28 mouse cellular contexts compared by ENCODE assay signal in the genomic region with DNA sequence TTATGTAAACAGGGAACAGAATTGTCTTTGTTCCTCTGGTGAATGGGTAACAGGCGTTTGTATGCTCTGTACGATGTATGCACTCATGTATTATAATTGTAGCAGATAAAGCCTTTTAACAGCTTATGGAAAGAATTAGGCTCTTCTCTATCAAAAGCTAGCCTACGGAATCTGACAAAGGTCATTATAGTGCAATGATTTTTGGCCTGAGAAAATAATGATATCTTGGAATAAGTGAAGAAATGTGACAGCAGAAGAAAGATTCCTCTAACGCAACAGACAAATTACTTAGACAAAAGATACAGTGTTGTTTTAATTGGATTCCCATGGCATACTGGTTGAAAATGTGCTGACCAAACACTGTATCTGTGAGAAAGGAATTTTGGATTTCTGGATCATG.
DNase-seq lines count a peak whose midpoint lies in the region; ATAC-seq and TF ChIP-seq lines count a peak whose summit lies in the region.
"Had no signal": no experiment of that assay in that cellular context is flagged by ENCODE, and none has a peak within 500 bp of the region (broad histone marks: within the 10 kb centered on the region; RNA-seq: fewer than 3 reads in every experiment).

No protein-coding gene starts in this region.

- no peaks in the 10 kb centered on the region for H3K9me3 ChIP-seq in heart, embryonic 13.5 days
- H3K9me3 ChIP-seq in hindbrain, embryonic 15.5 days, result no peaks in the 10 kb centered on the region
- H3K9me3 ChIP-seq in hindbrain, postnatal 0 days (ENCODE audit: low read length), result no peaks in the 10 kb centered on the region
- H3K9me3 ChIP-seq: forebrain, embryonic 10.5 days; forebrain, embryonic 13.5 days; G1E; heart, embryonic 12.5 days; hindbrain, embryonic 10.5 days; hindbrain, embryonic 13.5 days had no signal

- H3K27ac ChIP-seq in heart, embryonic 13.5 days (replicated peaks), result peak overlapping the region; percentile 58; the same call in 1 of the 2 replicates
- H3K27ac ChIP-seq in hindbrain, embryonic 15.5 days (replicated peaks), result peak overlapping the region; percentile 34; the same call in 1 of the 2 replicates
- H3K27ac ChIP-seq in hindbrain, postnatal 0 days, result no peak overlapping the region
- H3K27ac ChIP-seq: forebrain, embryonic 10.5 days; forebrain, embryonic 13.5 days; gastrocnemius, adult 2 months; hindbrain, embryonic 10.5 days; hindbrain, embryonic 13.5 days had no signal

- 55% methylated on average over 4 of the region's 4 CpGs for WGBS in heart, embryonic 13.5 days
- WGBS in hindbrain, embryonic 15.5 days, result 29% methylated on average over 4 of the region's 4 CpGs
- WGBS in hindbrain, postnatal 0 days, result 33% methylated on average over 4 of the region's 4 CpGs

- peaks cover 50% of the 10 kb centered on the region for H3K4me1 ChIP-seq in heart, embryonic 13.5 days
- H3K4me1 ChIP-seq in hindbrain, embryonic 15.5 days (replicated peaks), result peaks cover 6% of the 10 kb centered on the region; the same call in 1 of the 2 replicates
- no peaks in the 10 kb centered on the region for H3K4me1 ChIP-seq in hindbrain, postnatal 0 days (ENCODE audit: insufficient read depth, low read length)

- no peak for DNase-seq in heart, postnatal 10 days
- no peak for DNase-seq in hindbrain, postnatal 0 days (ENCODE audit: low spot score)
- DNase-seq in retina, postnatal 1 day, result peak; percentile 68
- no peak for DNase-seq in retina, embryonic 14.5 days (ENCODE audit: low spot score)
- DNase-seq: adrenal gland, adult 2 months; adrenal gland, postnatal 14 days; B cell, adult 2 months; cerebellum, adult 11 months; cerebellum, adult 2 months; cerebellum, adult 9-11 months; cerebellum, postnatal 25 days; gastrocnemius, adult 2 months; gastrocnemius, postnatal 14 days; heart, adult 11 months; heart, postnatal 36 days; kidney, adult 18-20 months had no signal

- H3K4me2 ChIP-seq in heart, embryonic 13.5 days, result no peak overlapping the region
- H3K4me2 ChIP-seq in hindbrain, embryonic 15.5 days, result no peak overlapping the region
- H3K4me2 ChIP-seq in hindbrain, postnatal 0 days (ENCODE audit: low read depth, low read length), result no peak overlapping the region
- H3K4me2 ChIP-seq: forebrain, embryonic 13.5 days; heart, embryonic 12.5 days; hindbrain, embryonic 13.5 days had no signal

- no peak for TF ChIP-seq CTCF in hindbrain, postnatal 0 days (IDR thresholded peaks at IDR 0.05; ENCODE audit: low read depth)

- H3K4me3 ChIP-seq in heart, embryonic 13.5 days, result no peak overlapping the region
- no peak overlapping the region for H3K4me3 ChIP-seq in hindbrain, embryonic 15.5 days
- H3K4me3 ChIP-seq in hindbrain, postnatal 0 days (ENCODE audit: low read length), result no peak overlapping the region
- H3K4me3 ChIP-seq: forebrain, embryonic 10.5 days; forebrain, embryonic 13.5 days; gastrocnemius, adult 2 months; heart, embryonic 12.5 days; hindbrain, embryonic 10.5 days; hindbrain, embryonic 13.5 days had no signal

- H3K9ac ChIP-seq in heart, embryonic 13.5 days, result no peak overlapping the region
- H3K9ac ChIP-seq in hindbrain, embryonic 15.5 days, result no peak overlapping the region
- H3K9ac ChIP-seq in hindbrain, postnatal 0 days (replicated peaks; ENCODE audit: low read length), result no peak overlapping the region
- H3K9ac ChIP-seq: forebrain, embryonic 13.5 days; forebrain, postnatal 0 days; heart, embryonic 12.5 days; hindbrain, embryonic 13.5 days had no signal

- H3K36me3 ChIP-seq in heart, embryonic 13.5 days, result no peaks in the 10 kb centered on the region
- no peaks in the 10 kb centered on the region for H3K36me3 ChIP-seq in hindbrain, embryonic 15.5 days
- H3K36me3 ChIP-seq in hindbrain, postnatal 0 days (ENCODE audit: insufficient read depth, low read length), result no peaks in the 10 kb centered on the region
- H3K36me3 ChIP-seq: forebrain, embryonic 10.5 days; G1E; heart, embryonic 12.5 days; hindbrain, embryonic 10.5 days; hindbrain, embryonic 13.5 days had no signal

- intact Hi-C loops in heart, postnatal 10 days (cut with DNase I), result no loop called here

- H3K27me3 ChIP-seq in heart, embryonic 13.5 days (replicated peaks), result no peaks in the 10 kb centered on the region
- no peaks in the 10 kb centered on the region for H3K27me3 ChIP-seq in hindbrain, embryonic 15.5 days
- H3K27me3 ChIP-seq in hindbrain, postnatal 0 days (ENCODE audit: insufficient read depth, low read length), result no peaks in the 10 kb centered on the region
- H3K27me3 ChIP-seq: CH12.LX; forebrain, embryonic 13.5 days; heart, embryonic 12.5 days; hindbrain, embryonic 13.5 days had no signal

- no peak for ATAC-seq in heart, embryonic 13.5 days (ENCODE audit: extremely low read depth, insufficient number of reproducible peaks, low FRiP score, low TSS enrichment)
- ATAC-seq in hindbrain, embryonic 15.5 days (ENCODE audit: low FRiP score, low read depth), result no peak
- ATAC-seq in hindbrain, postnatal 0 days, result no peak
- ATAC-seq: inflammation-experienced regulatory T-cells, adult 6 months; intestine, embryonic 16.5 days had no signal
